Mouse (Mus musculus) hindbrain, embryonic 11.5 days (tissue): Measurements from ENCODE around the gene Alms1. TPM values are rescaled to one million over a fixed set of nuclear protein-coding genes. Genes with fewer than 3 reads are reported as not detected.
"Not testable (repeated sequence)": the region's sequence is repeated elsewhere in the genome, so short reads cannot be mapped to it uniquely, and the experiment has no call there.

ENCODE experiments used
- ATAC-seq: fragments of 200-750 bp; cut with Nextera tagmentation; 2 replicates; pipeline ENCODE4 v1.8.0; 2017; ENCODE audit warnings: mild to moderate bottlenecking, moderate TSS enrichment, moderate library complexity; ENCODE audit not compliant: low FRiP score
- DNase-seq: peaks from one replicate; pipeline ENCODE4 v3.0.0-alpha.2; 2015; ENCODE audit warnings: low spot score
- H3K27ac ChIP-seq: fragments of 300-500 bp; sonication (generic); 2 replicates; pipeline ENCODE4 v1.5.1; 2014; ENCODE audit warnings: mild to moderate bottlenecking, low read depth, low read length
- H3K27me3 ChIP-seq: fragments of 300-500 bp; sonication (generic); 2 replicates; pipeline ENCODE4 v1.6.1; 2014; ENCODE audit warnings: mild to moderate bottlenecking, low read length, moderate library complexity, mixed read lengths; ENCODE audit not compliant: control insufficient read depth, insufficient read depth
- H3K36me3 ChIP-seq: fragments of 300-500 bp; sonication (generic); 2 replicates; pipeline ENCODE4 v1.6.1; 2014; ENCODE audit warnings: mild to moderate bottlenecking, low read length, moderate library complexity, mixed read lengths; ENCODE audit not compliant: control insufficient read depth, insufficient read depth
- H3K4me1 ChIP-seq: fragments of 300-500 bp; sonication (generic); replicated peaks from 2 replicates; pipeline ENCODE4 v1.6.1; 2014; ENCODE audit warnings: low read length, mixed read lengths; ENCODE audit not compliant: control insufficient read depth, insufficient read depth
- H3K4me2 ChIP-seq: fragments of 300-500 bp; sonication (generic); replicated peaks from 2 replicates; pipeline ENCODE4 v1.6.1; 2014; ENCODE audit warnings: mild to moderate bottlenecking, low read depth, low read length
- H3K4me3 ChIP-seq: fragments of 300-500 bp; sonication (generic); 2 replicates; pipeline ENCODE4 v1.5.1; 2014; ENCODE audit warnings: low read depth, low read length
- H3K9ac ChIP-seq: fragments of 300-500 bp; sonication (generic); 2 replicates; pipeline ENCODE4 v1.6.1; 2014; ENCODE audit warnings: low read depth, low read length
- H3K9me3 ChIP-seq: fragments of 300-500 bp; sonication (generic); 2 replicates; pipeline ENCODE4 v1.6.1; 2016; ENCODE audit warnings: low read length; ENCODE audit not compliant: control insufficient read depth
- WGBS: fragments of 180-500 bp; shearing (Covaris S2); extraction: QIAGEN DNeasy Blood & Tissue Kit; methylation state at CpG from one replicate; pipeline ENCODE4 v1.1.7; 2014; 5-methylcytosine and 5-hydroxymethylcytosine counted together
- polyA plus RNA-seq: library from polyadenylated mRNA; unstranded; fragments of >200 nt; fragmentation: Nextera tagmentation; extraction: Ambion mirVana; gene quantifications from 2 replicates; pipeline ENCODE4 v1.2.1, GENCODE M21; 2014

Alms1 gene
- polyA plus RNA-seq, 1 experiment from 2014 or later, result 10.4 TPM

DNA sequence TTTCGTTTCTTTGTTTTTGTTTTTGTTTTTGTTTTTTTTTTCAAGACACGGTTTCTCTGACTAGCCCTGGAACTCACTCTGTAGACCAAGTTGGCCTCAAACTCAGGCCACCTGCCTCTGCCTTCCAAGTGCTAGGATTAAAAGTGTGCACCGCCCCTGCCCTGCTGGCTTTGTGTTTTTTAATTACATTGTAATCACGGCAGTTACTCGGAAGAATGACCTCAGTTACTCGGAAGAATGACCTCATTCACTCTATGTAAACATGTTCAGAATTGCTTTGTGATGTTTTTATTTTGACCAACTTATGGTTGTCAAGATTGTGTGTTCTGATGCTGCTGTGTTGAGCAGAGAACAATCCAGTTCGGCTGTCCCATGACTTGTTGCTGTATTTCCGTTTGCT is 45.8 kb downstream of the Alms1 start:
- Histone ChIP-seq H3K4me1 (no peaks in the 10 kb centered on the region), H3K27me3 (no peaks in the 10 kb centered on the region), H3K4me2 (no peak overlapping the region), H3K9me3 (no peaks in the 10 kb centered on the region), H3K9ac (no peak overlapping the region), H3K27ac (no peak overlapping the region), H3K4me3 (no peak overlapping the region), H3K36me3 (peaks cover 7% of the 10 kb centered on the region)
- no peak for ATAC-seq
- WGBS, result 57% methylated on average over 8 of the region's 8 CpGs
- peak; percentile 1 for DNase-seq

DNA sequence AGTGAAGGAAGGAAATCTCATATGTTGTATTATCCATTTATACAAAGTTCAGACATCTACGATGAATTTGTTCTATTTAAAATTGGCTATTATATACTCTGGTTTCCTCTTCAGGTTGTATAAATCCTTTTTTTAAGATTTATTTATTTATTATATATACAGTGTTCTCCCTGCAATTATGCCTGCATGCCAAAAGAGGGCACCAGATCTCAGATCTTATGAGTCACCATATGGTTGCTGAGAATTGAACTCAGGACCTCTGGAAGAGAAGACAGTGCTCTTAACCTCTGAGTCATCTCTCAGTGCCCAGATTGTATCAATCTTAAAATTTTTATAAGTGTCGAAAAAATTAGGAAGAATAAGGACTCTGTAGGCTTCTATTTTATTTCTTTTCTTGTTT is 65.9 kb downstream of the Alms1 start:
- no peak for DNase-seq
- H3K9me3 ChIP-seq, result no peaks in the 10 kb centered on the region
- H3K36me3 ChIP-seq, result no peaks in the 10 kb centered on the region
- H3K4me2 ChIP-seq, result no peak overlapping the region
- no peaks in the 10 kb centered on the region for H3K27me3 ChIP-seq
- H3K4me1 ChIP-seq, result no peaks in the 10 kb centered on the region
- no peak overlapping the region for H3K9ac ChIP-seq
- no peak overlapping the region for H3K4me3 ChIP-seq
- ATAC-seq, result no peak
- no peak overlapping the region for H3K27ac ChIP-seq
- 95% methylated on average over 2 of the region's 2 CpGs for WGBS

DNA sequence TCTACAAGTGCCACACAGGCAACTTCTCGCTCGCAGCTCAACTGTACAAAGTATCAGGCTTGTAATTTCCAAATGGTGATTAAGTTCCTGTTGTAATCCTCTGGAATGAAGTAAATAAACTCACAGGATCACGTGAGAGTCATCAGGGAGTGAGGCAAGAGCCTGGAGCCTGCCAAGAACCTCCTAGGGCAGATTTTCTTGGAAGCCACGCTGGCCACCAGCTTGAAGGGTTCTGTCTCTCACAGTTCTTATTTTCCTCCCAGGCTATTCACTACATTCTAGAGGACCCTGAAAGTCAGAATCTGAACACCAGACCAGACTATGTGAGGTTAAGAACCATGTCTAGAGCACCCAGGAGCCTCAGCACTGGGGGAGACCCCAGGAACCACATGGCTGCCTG is 114.6 kb downstream of the Alms1 start:
- not testable (repeated sequence) for H3K4me2 ChIP-seq, H3K27ac ChIP-seq, H3K4me1 ChIP-seq, H3K9ac ChIP-seq, H3K27me3 ChIP-seq, ATAC-seq, H3K4me3 ChIP-seq, DNase-seq, H3K36me3 ChIP-seq, H3K9me3 ChIP-seq
- 86% methylated on average over 2 of the region's 4 CpGs for WGBS

DNA sequence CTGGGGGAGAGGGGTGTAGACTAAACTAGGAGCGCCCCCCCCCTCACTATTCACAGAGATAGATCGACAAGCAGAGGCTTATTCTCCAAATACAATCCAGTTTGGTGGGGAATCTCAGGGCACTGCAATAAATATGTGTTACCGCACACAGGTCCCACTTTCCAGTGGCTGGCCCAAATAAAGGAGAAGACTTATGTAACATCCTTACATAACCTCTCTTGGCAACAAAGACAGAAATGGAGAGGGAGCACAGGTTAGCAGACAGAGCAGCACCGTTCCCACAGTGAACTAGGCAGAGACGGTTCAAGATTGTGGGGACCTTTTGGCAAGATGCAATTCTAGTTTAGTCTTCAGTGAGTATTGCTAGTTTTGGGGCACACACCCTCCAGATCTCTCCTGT is 121.9 kb downstream of the Alms1 start:
- H3K27ac ChIP-seq, H3K4me3 ChIP-seq, ATAC-seq, H3K27me3 ChIP-seq, H3K4me1 ChIP-seq, H3K36me3 ChIP-seq, H3K9me3 ChIP-seq, DNase-seq, H3K4me2 ChIP-seq, H3K9ac ChIP-seq: not testable (repeated sequence)
- WGBS, result 93% methylated on average over 5 of the region's 5 CpGs

DNA sequence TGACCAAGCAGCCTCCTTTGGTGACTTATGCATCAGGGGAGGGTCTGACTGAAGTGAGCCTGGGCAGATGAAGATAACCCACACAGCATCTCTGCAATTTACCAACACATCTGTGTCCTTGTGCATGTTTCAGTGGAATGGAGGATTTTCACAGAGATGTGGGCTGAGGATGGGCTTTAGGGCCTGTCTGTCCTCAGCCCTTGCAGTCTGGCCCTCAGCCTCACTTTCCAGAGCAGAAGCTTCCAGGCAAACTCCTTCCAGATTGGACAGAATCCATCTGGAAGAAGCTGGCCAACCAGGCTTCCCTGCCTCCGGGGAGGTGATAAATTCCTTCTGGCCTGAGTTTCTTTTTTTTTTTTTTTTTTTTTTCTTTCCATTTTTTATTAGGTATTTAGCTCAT is 122.3 kb downstream of the Alms1 start:
- DNase-seq, H3K4me2 ChIP-seq, H3K4me1 ChIP-seq, H3K9me3 ChIP-seq, H3K36me3 ChIP-seq, H3K27ac ChIP-seq, H3K4me3 ChIP-seq, ATAC-seq, H3K9ac ChIP-seq, H3K27me3 ChIP-seq: not testable (repeated sequence)
- 88% methylated on average over 1 of the region's 1 CpGs for WGBS

DNA sequence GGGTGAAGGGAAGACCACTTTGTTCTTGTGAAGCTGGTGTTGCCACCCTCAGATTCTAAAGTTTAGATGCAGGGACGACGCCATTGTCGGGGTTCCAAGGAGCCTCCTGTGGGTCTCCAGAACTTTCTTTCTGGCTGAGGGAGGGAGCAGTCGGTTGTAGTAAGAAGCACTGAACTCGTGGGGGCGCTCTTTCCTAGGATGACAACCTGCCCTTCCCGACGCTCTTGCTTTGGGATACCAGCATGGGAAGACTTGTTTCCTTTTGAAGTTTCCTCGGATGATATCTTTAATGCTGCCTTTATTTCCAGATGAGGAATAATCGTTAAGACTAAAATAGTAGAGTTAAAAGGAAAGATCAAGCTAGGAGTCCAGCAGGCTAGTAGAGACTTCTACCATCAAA is 125.8 kb downstream of the Alms1 start, which contains the start of gene Nat8f7:
TSS of gene Nat8f7 (minus strand) at position 101 of the 400 bp plus-strand sequence.
- 86% methylated on average over 9 of the region's 10 CpGs for WGBS
- not testable (repeated sequence) for H3K4me1 ChIP-seq, H3K27me3 ChIP-seq, H3K27ac ChIP-seq, H3K9me3 ChIP-seq, H3K9ac ChIP-seq, H3K4me2 ChIP-seq, H3K4me3 ChIP-seq, DNase-seq, H3K36me3 ChIP-seq, ATAC-seq

Other genes with a start within 250 kb of the Alms1 start
- gene Rab11fip5, start 212.9 kb upstream of the Alms1 start, polyA plus RNA-seq, result 4.1 and 4.6 TPM in 2 replicates
- not detected in 2 replicates for gene Noto, start 163.6 kb upstream of the Alms1 start, polyA plus RNA-seq
- gene Smyd5, start 155.5 kb upstream of the Alms1 start, polyA plus RNA-seq, result 52.4 and 53.1 TPM in 2 replicates
- gene Cct7, start 136.0 kb upstream of the Alms1 start, polyA plus RNA-seq, result 644 and 685 TPM in 2 replicates
- 25.5 and 28.1 TPM in 2 replicates for gene Pradc1, start 135.6 kb upstream of the Alms1 start, polyA plus RNA-seq
- 0.89 and 0.93 TPM in 2 replicates for gene Fbxo41, start 84.5 kb upstream of the Alms1 start, polyA plus RNA-seq
- not detected in 2 replicates for gene Egr4, start 73.9 kb upstream of the Alms1 start, polyA plus RNA-seq
- gene Nat8f7, start 125.7 kb downstream of the Alms1 start, polyA plus RNA-seq, result not detected in 2 replicates
- gene Nat8f3, start 178.2 kb downstream of the Alms1 start, polyA plus RNA-seq, result 0.14 and 0.28 TPM in 2 replicates
- not detected in 2 replicates for gene Nat8f6, start 233.4 kb downstream of the Alms1 start, polyA plus RNA-seq
- not detected in 2 replicates for gene Nat8f5, start 233.4 kb downstream of the Alms1 start, polyA plus RNA-seq
- 0.15 TPM in 1 of 2 replicates, not detected in the other for gene Nat8, start 244.6 kb downstream of the Alms1 start, polyA plus RNA-seq